Mouse (Mus musculus) bone marrow, adult 2 months (tissue): Measurements from ENCODE around the gene Fbxo5. TPM values are rescaled to one million over a fixed set of nuclear protein-coding genes. Genes with fewer than 3 reads are reported as not detected.

Source experiments
- H3K27ac ChIP-seq: fragments of 200-500 bp; 2 replicates; pipeline ENCODE4 v1.5.1; 2012; ENCODE audit warnings: low read depth, mild to moderate bottlenecking, control low read depth, inconsistent platforms, low read length; ENCODE audit not compliant: control insufficient read depth, poor library complexity, insufficient read depth
- H3K4me1 ChIP-seq: fragments of 200-500 bp; 2 replicates; pipeline ENCODE4 v1.6.1; 2011; ENCODE audit warnings: low read length; ENCODE audit not compliant: control insufficient read depth, insufficient read depth
- H3K4me3 ChIP-seq: fragments of 200-500 bp; replicated peaks from 2 replicates; pipeline ENCODE3; 2011; ENCODE audit warnings: mild to moderate bottlenecking, low read depth, low read length, control low read depth; ENCODE audit not compliant: control insufficient read depth
- CTCF ChIP-seq: fragments of 200-500 bp; IDR thresholded peaks from 2 replicates; pipeline ENCODE4 v1.5.1; 2011; ENCODE audit warnings: low read length, control low read depth; ENCODE audit not compliant: control insufficient read depth, insufficient read depth
- POLR2A ChIP-seq: fragments of 200-500 bp; IDR thresholded peaks from 2 replicates; pipeline ENCODE4 v1.6.1; 2011; ENCODE audit warnings: low read depth, mild to moderate bottlenecking, control low read depth, low read length, borderline replicate concordance; ENCODE audit not compliant: control insufficient read depth
- WGBS: fragments of 180-500 bp; shearing (Covaris S2); methylation state at CpG from one replicate; pipeline ENCODE4 v1.1.7; 2018; 5-methylcytosine and 5-hydroxymethylcytosine counted together
- polyA plus RNA-seq: library from polyadenylated mRNA; stranded (reverse); fragments of >200 nt; gene quantifications from 2 replicates; pipeline ENCODE4 v1.2.4, GENCODE M21; 2011; ENCODE audit warnings: low replicate concordance; ENCODE audit not compliant: missing spikeins, insufficient read depth, insufficient read length

The Fbxo5 gene
- polyA plus RNA-seq, 1 experiment: 54.1 TPM

GRCm38 (mm10) chr10:5823291-5823739, 17.9 kb upstream of the Fbxo5 start:
- Histone ChIP-seq H3K4me1 (peaks cover 5% of the 10 kb centered on the region; the same call in 1 of the 2 replicates), H3K4me3 (peak overlapping the region; percentile 73), H3K27ac (peak overlapping the region; percentile 78)
- 1% methylated on average over 37 of the region's 37 CpGs for WGBS
- TF ChIP-seq CTCF (no peak), POLR2A (no peak)

- WGBS: 92% methylated on average over 3 of the region's 3 CpGs
- Histone ChIP-seq H3K4me3 (no peak overlapping the region), H3K4me1 (peaks cover 5% of the 10 kb centered on the region; the same call in 1 of the 2 replicates), H3K27ac (no peak overlapping the region)
- TF ChIP-seq POLR2A (no peak), CTCF (no peak)
These were observed 13.4 kb upstream of the Fbxo5 start for GRCm38 (mm10) chr10:5818772-5819171.

- no peak for TF ChIP-seq POLR2A
- TF ChIP-seq CTCF: no peak
- no peak overlapping the region for H3K4me3 ChIP-seq
- no peak overlapping the region for H3K27ac ChIP-seq
- no peaks in the 10 kb centered on the region for H3K4me1 ChIP-seq
- WGBS: 98% methylated on average over 2 of the region's 2 CpGs
These were observed 10.6 kb upstream of the Fbxo5 start for GRCm38 (mm10) chr10:5815968-5816367.

- TF ChIP-seq POLR2A: no peak
- TF ChIP-seq CTCF: no peak
- 93% methylated on average over 11 of the region's 11 CpGs for WGBS
- H3K4me1 ChIP-seq: no peaks in the 10 kb centered on the region
- H3K4me3 ChIP-seq: no peak overlapping the region
- H3K27ac ChIP-seq: no peak overlapping the region
These were observed 8.3 kb upstream of the Fbxo5 start for GRCm38 (mm10) chr10:5813724-5814123.

GRCm38 (mm10) chr10:5807683-5808082, 2.3 kb upstream of the Fbxo5 start:
- Histone ChIP-seq H3K4me3 (no peak overlapping the region), H3K27ac (no peak overlapping the region), H3K4me1 (no peaks in the 10 kb centered on the region; the same call in 1 of the 2 replicates)
- no peak for TF ChIP-seq POLR2A
- TF ChIP-seq CTCF: no peak
- WGBS: 8% methylated on average over 2 of the region's 2 CpGs

GRCm38 (mm10) chr10:5806996-5807395, 1.6 kb upstream of the Fbxo5 start:
- Histone ChIP-seq H3K4me3 (peak overlapping the region; percentile 20), H3K4me1 (no peaks in the 10 kb centered on the region; the same call in 1 of the 2 replicates), H3K27ac (no peak overlapping the region)
- TF ChIP-seq POLR2A (no peak), CTCF (no peak)
- 12% methylated on average over 4 of the region's 4 CpGs for WGBS

- TF ChIP-seq POLR2A (no peak), CTCF (no peak)
- H3K4me3 ChIP-seq: peak overlapping the region; percentile 83
- 4% methylated on average over 8 of the region's 8 CpGs for WGBS
- H3K4me1 ChIP-seq: no peaks in the 10 kb centered on the region; the same call in 1 of the 2 replicates
- peak overlapping the region; percentile 93 for H3K27ac ChIP-seq
These were observed 1.0 kb upstream of the Fbxo5 start for GRCm38 (mm10) chr10:5806416-5806815.

- TF ChIP-seq CTCF: no peak
- TF ChIP-seq POLR2A: peak; percentile 89
- Histone ChIP-seq H3K4me1 (no peaks in the 10 kb centered on the region; the same call in 1 of the 2 replicates), H3K4me3 (peak overlapping the region; percentile 83), H3K27ac (peak overlapping the region; percentile 93)
- under 1% methylated on average over 43 of the region's 43 CpGs for WGBS
These were observed 419 bp upstream of the Fbxo5 start for GRCm38 (mm10) chr10:5805731-5806307.
